Mouse (Mus musculus) left cerebral cortex, adult 9 months (tissue): ENCODE measurements around the gene Ltbp2.

Source experiments
- DNase-seq, 2 experiments: peaks; one replicate each; pipeline ENCODE4 v3.0.0; 2022; ENCODE audit warnings: low spot score in 2 of 2

Ltbp2 gene

GRCm38 (mm10) chr12:84805228-84805842, 71.0 kb downstream of the Ltbp2 start:
- DNase-seq, result no peak

- DNase-seq, result no peak
Observed at GRCm38 (mm10) chr12:84802625-84803024, 73.7 kb downstream of the Ltbp2 start.

GRCm38 (mm10) chr12:84801532-84802110, 74.7 kb downstream of the Ltbp2 start:
- DNase-seq, result no peak

- no peak for DNase-seq
Observed at GRCm38 (mm10) chr12:84800419-84800818, 75.9 kb downstream of the Ltbp2 start.

- no peak for DNase-seq
Observed at GRCm38 (mm10) chr12:84799086-84799485, 77.2 kb downstream of the Ltbp2 start.

- DNase-seq, result no peak
Observed at GRCm38 (mm10) chr12:84794647-84795046, 81.7 kb downstream of the Ltbp2 start.

- no peak for DNase-seq
Observed at GRCm38 (mm10) chr12:84792629-84793028, 83.7 kb downstream of the Ltbp2 start.

- no peak for DNase-seq
Observed at GRCm38 (mm10) chr12:84790853-84791252, 85.5 kb downstream of the Ltbp2 start.

- no peak for DNase-seq
Observed at GRCm38 (mm10) chr12:84786091-84786490, 90.2 kb downstream of the Ltbp2 start.

- peak; percentile 60 to 87 for DNase-seq
Observed at GRCm38 (mm10) chr12:84784604-84785381, 91.5 kb downstream of the Ltbp2 start.

- no peak for DNase-seq
Observed at GRCm38 (mm10) chr12:84776229-84776628, 100.1 kb downstream of the Ltbp2 start.

GRCm38 (mm10) chr12:84774376-84774775, 102.0 kb downstream of the Ltbp2 start:
- no peak for DNase-seq

GRCm38 (mm10) chr12:84773476-84773875, 102.9 kb downstream of the Ltbp2 start:
- no peak for DNase-seq

- DNase-seq, result peak; percentile 98
Observed at GRCm38 (mm10) chr12:84772726-84773441, 103.4 kb downstream of the Ltbp2 start, which contains the start of the genes Npc2 and Isca2. Gene Npc2, minus strand, starts transcription at chr12:84773152. Gene Isca2, plus strand, starts transcription at chr12:84773251.

- DNase-seq, result no peak
Observed at GRCm38 (mm10) chr12:84771981-84772520, 104.3 kb downstream of the Ltbp2 start.

GRCm38 (mm10) chr12:84769624-84770023, 106.7 kb downstream of the Ltbp2 start:
- no peak for DNase-seq

- DNase-seq, result no peak
Observed at GRCm38 (mm10) chr12:84767510-84767909, 108.8 kb downstream of the Ltbp2 start.

GRCm38 (mm10) chr12:84766113-84766735, 110.1 kb downstream of the Ltbp2 start:
- DNase-seq, result no peak

GRCm38 (mm10) chr12:84765506-84765905, 110.8 kb downstream of the Ltbp2 start:
- no peak for DNase-seq

GRCm38 (mm10) chr12:84764756-84765155, 111.6 kb downstream of the Ltbp2 start:
- DNase-seq, result no peak

GRCm38 (mm10) chr12:84763577-84764218, 112.6 kb downstream of the Ltbp2 start:
- DNase-seq, result no peak
